Mouse (Mus musculus) G1E (cell line): Measurements from ENCODE around the gene Actg2.

Experiments
- CTCF ChIP-seq: IDR thresholded peaks from 2 replicates; pipeline ENCODE4 v1.5.1; 2012; ENCODE audit warnings: low read depth, low read length, inconsistent platforms, mixed read lengths
- GATA1 ChIP-seq: IDR thresholded peaks from 2 replicates; pipeline ENCODE4 v1.6.1; 2012; ENCODE audit warnings: borderline replicate concordance, low read length, inconsistent platforms, mixed read lengths
- POLR2AphosphoS5 ChIP-seq: IDR thresholded peaks from 2 replicates; pipeline ENCODE4 v1.6.1; 2012; ENCODE audit warnings: low read depth, low read length, inconsistent platforms; ENCODE audit not compliant: insufficient replicate concordance
- TAL1 ChIP-seq: conservative IDR thresholded peaks from 2 replicates; pipeline ENCODE4 v1.6.1; 2012; ENCODE audit warnings: low read depth, low read length, inconsistent platforms, mixed read lengths

GRCm38 (mm10) chr6:83471739-83472138 lies 64.3 kb downstream of the Actg2 start:
- TF ChIP-seq CTCF, result no peak
- TF ChIP-seq TAL1, result no peak
- no peak for TF ChIP-seq GATA1
- no peak for TF ChIP-seq POLR2AphosphoS5
